Mouse (Mus musculus) G1E (cell line): ENCODE data around the gene Zfp423.

ENCODE experiments used
- CTCF ChIP-seq: IDR thresholded peaks from 2 replicates; pipeline ENCODE4 v1.5.1; 2012; ENCODE audit warnings: low read depth, low read length, inconsistent platforms, mixed read lengths
- GATA1 ChIP-seq: IDR thresholded peaks from 2 replicates; pipeline ENCODE4 v1.6.1; 2012; ENCODE audit warnings: borderline replicate concordance, low read length, inconsistent platforms, mixed read lengths

DNA sequence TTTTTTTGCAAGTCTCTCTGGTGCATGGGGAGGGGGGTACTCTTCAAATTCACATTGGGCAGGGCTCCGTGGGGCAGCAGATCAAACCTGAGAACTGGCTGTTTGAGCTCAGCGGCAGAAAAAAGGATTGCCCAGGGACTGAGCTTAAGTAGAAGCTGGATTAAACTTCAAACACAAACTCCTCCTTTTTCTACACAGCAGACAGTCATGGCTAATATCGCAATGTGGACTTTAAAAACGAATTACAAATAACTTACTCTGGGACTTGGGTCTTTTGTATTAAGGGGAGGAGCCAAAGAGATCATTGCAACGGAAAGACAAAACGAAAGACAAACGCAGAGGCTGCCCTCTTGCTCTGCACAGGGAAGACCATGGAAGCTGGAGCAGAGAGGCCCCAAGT, 136.2 kb downstream of the Zfp423 start:
- TF ChIP-seq GATA1 (no peak), CTCF (no peak)
